Mouse (Mus musculus): ENCODE results near the gene Slc17a5. TPM values are rescaled to one million over a fixed set of nuclear protein-coding genes. Genes with fewer than 3 reads are reported as not detected.

Slc17a5 gene
- total RNA-seq, 2 experiments from 2014 or later, result 19.3 to 20.0 TPM

DNA sequence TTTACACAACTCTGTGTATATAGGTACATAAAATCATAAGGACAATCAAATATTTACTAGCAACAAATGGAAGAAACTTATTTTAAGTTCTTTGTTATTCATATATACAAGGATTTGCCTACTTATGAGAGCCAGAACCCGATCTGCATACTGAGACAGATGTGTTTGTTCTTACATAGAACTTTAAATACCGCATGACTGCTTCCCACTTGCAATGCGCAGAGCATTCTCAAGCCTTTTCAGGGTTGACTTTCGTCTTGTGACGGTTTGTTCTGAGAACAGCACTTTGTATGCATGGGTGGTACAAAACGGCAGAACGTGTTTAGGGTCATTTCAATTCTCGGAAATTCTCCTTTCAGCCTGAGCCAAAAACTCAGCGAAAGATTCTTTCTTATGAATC is 17.9 kb downstream of the Slc17a5 start:
- no peak for DNase-seq (ENCODE audit: low spot score in 2 of 2)

DNA sequence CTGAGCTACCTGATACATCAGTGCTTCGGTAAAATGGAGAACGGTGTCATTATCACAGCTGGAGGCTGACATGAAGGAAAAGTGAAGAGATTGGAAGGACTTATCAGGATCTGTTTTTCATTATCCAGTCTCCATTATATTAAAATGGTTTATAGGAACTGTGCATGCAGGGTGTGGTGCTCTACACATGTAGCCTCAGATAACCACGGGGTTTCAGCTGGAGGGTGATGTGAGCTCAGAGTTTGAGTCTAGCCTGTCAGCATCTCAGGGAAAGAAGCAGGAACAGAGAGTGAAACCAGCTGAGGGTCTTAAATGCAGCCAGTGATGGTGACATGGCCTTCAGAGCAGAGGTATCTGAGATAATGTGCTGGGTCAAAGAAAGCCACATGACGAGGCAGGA is 28.4 kb downstream of the Slc17a5 start:
- DNase-seq (ENCODE audit: low spot score in 2 of 2), result no peak

GRCm38 (mm10) chr9:78558586-78559214 is 29.1 kb downstream of the Slc17a5 start:
- DNase-seq (ENCODE audit: low spot score in 2 of 2), result no peak

DNA sequence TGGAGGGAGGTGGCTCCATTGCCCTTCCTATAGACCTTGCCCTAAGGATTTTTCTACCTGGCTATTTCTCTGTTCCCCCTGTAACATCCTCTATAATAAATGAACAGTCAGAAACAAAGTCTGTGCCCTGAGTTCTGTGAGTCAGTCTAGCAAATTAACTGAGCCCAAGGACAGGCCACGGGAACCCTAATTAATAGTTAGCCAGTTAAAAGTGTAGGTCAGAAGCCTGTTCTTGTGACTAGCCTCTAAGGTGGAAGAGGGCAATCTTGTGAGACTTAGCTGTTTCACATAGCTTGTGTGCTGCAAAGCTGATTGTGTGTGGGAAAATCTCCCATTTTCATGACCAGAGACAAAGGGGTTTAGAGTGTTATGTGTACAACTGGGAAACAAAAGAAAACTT is 30.8 kb downstream of the Slc17a5 start:
- DNase-seq (ENCODE audit: low spot score in 2 of 2), result no peak

DNA sequence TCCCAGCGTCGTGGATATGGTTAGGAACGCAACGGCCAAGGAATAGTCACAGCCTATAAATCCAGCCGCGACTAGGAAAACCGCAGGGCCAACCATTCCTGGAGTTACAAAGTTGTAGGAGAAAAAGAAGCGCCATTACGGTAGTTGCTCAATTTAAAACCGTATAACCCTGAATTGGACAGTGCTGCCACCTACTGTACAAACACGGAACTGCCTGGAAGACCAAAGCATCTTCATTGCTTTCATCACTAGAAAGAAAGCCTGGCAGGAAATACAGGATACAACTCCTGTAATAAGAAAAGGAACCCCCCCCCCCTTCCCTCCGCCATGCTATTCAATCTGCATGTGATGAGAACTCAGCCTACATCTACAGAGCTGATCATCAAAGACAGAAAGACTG is 34.9 kb downstream of the Slc17a5 start:
- DNase-seq (ENCODE audit: low spot score in 2 of 2), result peak; percentile 78 to 83

- no peak for DNase-seq (ENCODE audit: low spot score in 2 of 2)
These were observed 36.1 kb downstream of the Slc17a5 start for GRCm38 (mm10) chr9:78551761-78552160.

DNA sequence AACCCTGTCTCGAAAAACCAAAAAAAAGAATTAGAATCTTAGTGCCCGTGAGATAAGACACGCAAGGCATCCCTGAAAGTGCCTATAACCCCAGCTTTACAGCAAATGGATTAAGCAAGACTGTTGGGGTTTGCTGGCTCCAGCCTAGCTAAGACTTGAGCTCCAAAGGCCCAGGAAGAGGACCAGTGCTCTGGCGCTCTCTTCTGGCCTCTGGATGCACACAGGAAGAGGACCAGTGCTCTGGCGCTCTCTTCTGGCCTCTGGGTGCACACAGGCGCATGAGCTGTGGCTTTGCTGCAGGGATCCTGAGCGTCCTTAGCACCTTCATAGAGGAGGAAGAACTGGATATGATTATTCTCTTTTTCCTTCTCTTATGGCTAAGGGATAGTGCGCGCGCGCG is 40.1 kb downstream of the Slc17a5 start:
- DNase-seq (ENCODE audit: low spot score in 2 of 2), result no peak

DNA sequence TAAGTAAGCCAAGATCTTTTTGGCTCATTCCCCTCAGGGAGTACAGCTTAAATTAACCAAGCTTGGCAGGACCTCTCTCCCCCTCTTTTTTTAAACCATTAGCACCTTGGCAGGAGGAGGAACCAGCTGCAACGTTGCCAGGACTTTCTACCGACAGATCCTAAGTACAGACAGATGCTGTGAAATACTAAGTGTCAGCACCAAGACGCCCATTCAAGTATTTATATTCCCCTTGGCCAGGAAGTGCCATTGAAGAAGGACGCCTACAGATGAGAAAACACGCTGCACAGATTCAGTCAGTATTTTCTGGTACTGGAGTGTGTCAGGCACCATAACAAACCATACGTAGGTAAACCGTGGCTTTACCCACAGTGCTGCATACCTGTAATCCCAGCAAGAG is 40.9 kb downstream of the Slc17a5 start:
- DNase-seq (ENCODE audit: low spot score in 2 of 2), result no peak

GRCm38 (mm10) chr9:78541758-78542157 is 46.1 kb downstream of the Slc17a5 start:
- no peak for DNase-seq (ENCODE audit: low spot score in 2 of 2)

- no peak for DNase-seq (ENCODE audit: low spot score in 2 of 2)
These were observed 49.4 kb downstream of the Slc17a5 start for GRCm38 (mm10) chr9:78538421-78538820.

DNA sequence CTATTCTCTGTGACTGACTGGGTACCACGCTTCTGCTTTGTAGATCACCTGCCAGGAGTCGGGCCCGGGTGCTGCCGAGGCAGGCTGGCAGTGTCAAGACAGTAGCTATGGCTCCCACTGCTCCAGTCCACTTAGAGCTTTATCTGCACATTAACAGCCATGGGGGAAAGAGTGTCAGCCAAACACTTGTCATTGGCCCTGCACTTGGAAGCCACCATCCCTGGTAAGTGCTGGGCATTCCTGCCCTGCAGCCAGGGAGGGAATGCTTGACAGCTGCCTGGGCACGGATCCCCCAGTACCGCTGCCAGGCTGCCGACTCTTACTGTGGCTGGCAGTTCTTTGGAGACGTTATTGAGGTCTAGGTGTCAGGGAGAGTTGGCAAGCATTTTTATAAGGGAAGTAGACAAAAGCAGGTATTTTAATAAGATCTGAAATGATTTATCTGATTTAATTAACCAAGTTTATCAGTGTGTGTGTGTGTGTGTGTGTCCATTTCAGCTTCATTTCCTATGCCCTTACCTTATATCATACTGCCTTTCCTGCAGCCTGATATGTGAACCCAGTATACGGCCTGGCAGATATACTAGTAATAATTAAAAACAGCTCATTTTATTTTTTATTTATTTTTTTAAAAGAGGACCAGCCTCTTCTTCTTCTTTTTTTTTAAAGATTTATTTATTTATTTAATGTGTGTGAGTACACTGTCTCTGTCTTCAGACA is 50.5 kb downstream of the Slc17a5 start:
- DNase-seq (ENCODE audit: low spot score in 2 of 2), result peak; percentile 17 to 63

DNA sequence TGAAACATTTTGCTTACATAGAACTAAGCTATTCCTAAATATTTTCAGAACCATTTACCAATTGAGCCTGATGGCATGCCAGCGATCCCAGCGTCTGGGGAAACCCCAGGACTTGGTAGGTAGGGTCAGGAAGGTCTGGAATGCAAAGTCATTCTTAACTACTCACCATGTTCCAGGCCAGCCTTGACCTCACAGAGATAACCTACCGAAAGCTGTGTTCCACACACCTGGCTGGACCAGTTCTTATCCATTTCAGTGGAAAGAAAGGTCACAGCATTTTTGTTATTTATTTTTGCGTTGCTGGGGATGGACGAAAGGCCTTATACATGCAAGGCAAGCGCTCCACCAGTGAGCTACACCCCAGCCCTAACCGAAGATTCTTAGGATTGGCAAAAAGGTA is 53.2 kb downstream of the Slc17a5 start:
- DNase-seq (ENCODE audit: low spot score in 2 of 2), result no peak

GRCm38 (mm10) chr9:78533296-78533935 is 54.4 kb downstream of the Slc17a5 start:
- DNase-seq (ENCODE audit: low spot score in 2 of 2), result no peak

DNA sequence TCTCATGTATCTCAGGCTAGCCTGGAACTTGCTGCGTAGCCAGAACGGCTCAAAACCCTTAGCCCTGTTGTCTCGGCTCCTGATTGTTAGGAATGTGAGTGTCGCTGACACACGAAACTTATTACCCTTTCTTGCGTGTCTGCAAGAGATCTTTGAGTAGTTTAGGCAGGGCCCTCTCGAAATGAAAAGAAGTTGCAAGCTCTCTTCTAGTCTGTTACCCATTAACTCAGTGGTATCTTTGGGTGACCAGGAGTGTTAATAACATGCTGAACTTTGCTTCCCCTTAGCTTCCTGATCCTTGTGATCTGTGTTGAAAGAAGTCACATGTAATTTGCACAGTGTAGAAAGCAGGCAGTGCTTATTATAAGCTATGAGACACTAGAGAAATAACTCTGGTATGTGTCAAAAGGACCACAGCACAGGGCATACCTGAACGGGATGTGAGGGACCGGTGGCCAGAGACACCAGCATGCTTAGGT is 55.5 kb downstream of the Slc17a5 start:
- DNase-seq (ENCODE audit: low spot score in 2 of 2), result no peak

DNA sequence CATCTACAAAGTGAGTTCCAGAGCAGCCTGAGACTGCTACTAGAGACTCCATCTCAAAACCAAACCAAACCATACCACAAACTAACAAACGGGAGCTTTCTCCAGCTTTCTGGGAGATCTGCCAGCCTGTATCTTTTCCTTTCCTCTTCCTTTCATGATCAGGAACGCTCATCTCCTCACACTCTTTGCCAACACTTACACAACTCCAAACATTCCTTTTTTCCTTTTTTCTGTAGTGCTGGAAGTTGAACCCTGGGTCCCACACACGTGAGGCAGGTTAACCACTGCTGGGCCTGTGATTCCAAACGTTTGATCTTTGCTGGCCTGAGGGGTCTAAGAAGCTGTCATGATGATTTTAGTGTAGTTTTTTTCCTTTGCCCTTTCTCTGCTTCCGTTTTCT is 56.0 kb downstream of the Slc17a5 start:
- no peak for DNase-seq (ENCODE audit: low spot score in 2 of 2)

DNA sequence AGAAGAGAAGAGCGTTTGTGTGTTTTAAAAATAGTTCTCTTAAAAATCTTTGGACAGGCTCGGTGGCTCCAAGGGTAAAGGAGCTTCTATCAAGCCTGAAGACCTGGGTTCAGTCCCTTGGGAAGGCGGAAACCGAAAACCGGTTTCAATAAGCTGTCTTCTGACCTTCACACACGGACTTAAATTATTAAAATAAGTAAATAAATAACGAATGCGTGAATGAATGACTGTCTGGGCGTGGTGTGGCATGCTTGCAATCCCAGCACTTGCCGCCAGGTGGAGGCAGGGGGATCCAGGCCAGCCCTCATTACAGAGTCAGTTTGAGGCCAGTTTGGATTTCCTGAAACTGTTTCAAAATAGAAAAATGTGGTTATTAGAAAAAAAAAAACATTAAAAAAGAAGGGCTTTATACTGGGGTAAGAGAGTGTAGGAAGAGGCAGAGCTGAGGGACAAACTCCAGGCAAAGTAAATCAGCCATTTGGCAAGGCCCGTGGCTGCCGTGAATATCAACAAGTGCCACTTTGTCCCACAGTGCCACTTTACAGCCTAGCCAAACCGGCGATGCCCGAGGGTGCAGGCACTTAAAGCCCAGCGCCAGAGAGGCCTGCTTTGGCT is 60.0 kb downstream of the Slc17a5 start:
- DNase-seq (ENCODE audit: low spot score in 2 of 2), result peak; percentile 78 to 84

- DNase-seq (ENCODE audit: low spot score in 2 of 2), result peak; percentile 47 to 53
These were observed 60.5 kb downstream of the Slc17a5 start for GRCm38 (mm10) chr9:78527301-78527761.

DNA sequence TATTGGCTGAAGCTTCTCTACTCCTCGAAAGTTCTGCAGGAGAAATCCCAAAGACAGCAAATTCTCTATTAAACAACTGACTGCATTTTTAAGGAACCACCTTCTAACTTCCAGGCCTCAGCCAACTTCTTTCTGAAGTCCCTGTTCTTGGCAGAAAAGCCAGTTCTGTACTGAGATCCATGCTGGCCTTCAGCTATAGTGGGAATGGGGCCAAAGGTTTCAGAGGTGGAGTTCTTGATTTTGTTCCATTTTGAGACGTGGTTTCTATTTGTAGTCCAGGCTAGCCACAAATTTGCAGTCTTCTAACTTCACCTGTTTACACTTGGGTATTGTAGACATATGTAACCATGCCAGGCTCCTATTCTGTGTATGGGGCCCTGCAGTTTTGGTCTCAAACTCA is 61.6 kb downstream of the Slc17a5 start:
- no peak for DNase-seq (ENCODE audit: low spot score in 2 of 2)

GRCm38 (mm10) chr9:78525451-78526135 is 62.2 kb downstream of the Slc17a5 start:
- DNase-seq (ENCODE audit: low spot score in 2 of 2), result no peak

DNA sequence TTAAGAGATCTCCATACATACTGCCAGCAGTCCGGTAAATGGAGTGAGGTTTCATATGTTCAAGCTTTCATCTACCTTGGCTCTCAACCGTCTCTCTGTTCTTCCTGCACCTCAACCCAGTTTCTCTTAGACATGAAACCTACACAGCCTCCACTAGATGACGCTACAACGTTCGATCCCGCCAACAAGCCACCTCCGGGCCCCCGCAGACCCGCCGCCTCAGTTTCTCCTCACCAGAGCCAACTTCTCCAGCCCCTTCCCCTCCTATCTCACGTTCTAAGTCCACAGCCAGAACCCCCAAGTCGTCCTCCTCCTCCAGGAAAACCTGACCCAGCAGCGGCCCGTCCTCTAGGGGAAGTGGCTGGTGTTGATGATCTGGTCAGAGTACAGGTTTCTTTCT is 66.2 kb downstream of the Slc17a5 start:
- peak in 1 of 2 experiments; percentile 35 for DNase-seq (ENCODE audit: low spot score in 2 of 2)

Data from layer of hippocampus, postnatal 14 days (tissue).